Mouse (Mus musculus): ENCODE data around the gene Manba. TPM values are rescaled to one million over a fixed set of nuclear protein-coding genes. Genes with fewer than 3 reads are reported as not detected.

Manba gene
- polyA plus RNA-seq, 1 experiment from 2014 or later, result 2.8 TPM

- Histone ChIP-seq H3K36me3 (ENCODE audit: poor library complexity, severe bottlenecking) (no peaks in the 10 kb centered on the region), H3K27me3 (no peaks in the 10 kb centered on the region), H3K4me2 (no peak overlapping the region), H3K9me3 (replicated peaks) (no peaks in the 10 kb centered on the region), H3K9ac (no peak overlapping the region), H3K4me1 (no peaks in the 10 kb centered on the region), H3K4me3 (no peak overlapping the region), H3K27ac (no peak overlapping the region)
- no peak for ATAC-seq
- 58% methylated on average over 13 of the region's 13 CpGs for WGBS
Measured at GRCm38 (mm10) chr3:135546212-135546923, 61.0 kb downstream of the Manba start.

DNA sequence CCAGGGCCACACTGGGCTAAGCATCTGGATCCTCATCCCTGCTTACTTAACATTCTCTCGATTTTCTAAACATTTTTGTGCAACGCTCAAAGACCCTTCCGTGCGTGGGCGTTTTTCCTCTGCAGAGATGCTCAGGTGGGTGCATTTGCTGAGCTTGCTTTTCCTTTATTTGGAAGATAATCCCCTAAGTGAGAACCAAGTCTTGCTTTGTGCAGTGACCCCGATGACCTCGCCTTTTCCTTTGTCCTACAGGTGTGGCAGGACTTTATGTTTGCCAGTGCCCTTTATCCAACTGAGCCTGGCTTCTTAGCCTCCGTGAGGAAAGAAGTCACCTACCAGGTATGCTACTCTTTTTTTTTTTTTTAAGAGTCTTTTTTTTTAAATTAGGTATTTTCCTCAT lies 61.9 kb downstream of the Manba start:
- Histone ChIP-seq H3K9me3 (replicated peaks) (no peaks in the 10 kb centered on the region), H3K36me3 (ENCODE audit: poor library complexity, severe bottlenecking) (no peaks in the 10 kb centered on the region), H3K4me2 (no peak overlapping the region), H3K27me3 (no peaks in the 10 kb centered on the region), H3K4me1 (no peaks in the 10 kb centered on the region), H3K4me3 (no peak overlapping the region), H3K27ac (no peak overlapping the region), H3K9ac (no peak overlapping the region)
- no peak for ATAC-seq
- 39% methylated on average over 8 of the region's 8 CpGs for WGBS

GRCm38 (mm10) chr3:135552874-135553273 lies 67.5 kb downstream of the Manba start:
- Histone ChIP-seq H3K4me3 (no peak overlapping the region), H3K9me3 (replicated peaks) (no peaks in the 10 kb centered on the region), H3K27ac (no peak overlapping the region), H3K4me1 (no peaks in the 10 kb centered on the region), H3K27me3 (no peaks in the 10 kb centered on the region), H3K36me3 (ENCODE audit: poor library complexity, severe bottlenecking) (no peaks in the 10 kb centered on the region), H3K4me2 (no peak overlapping the region), H3K9ac (no peak overlapping the region)
- 79% methylated on average over 5 of the region's 5 CpGs for WGBS
- ATAC-seq, result no peak

GRCm38 (mm10) chr3:135555192-135555591 lies 69.8 kb downstream of the Manba start:
- Histone ChIP-seq H3K4me2 (no peak overlapping the region), H3K27ac (no peak overlapping the region), H3K4me3 (no peak overlapping the region), H3K9ac (no peak overlapping the region), H3K36me3 (ENCODE audit: poor library complexity, severe bottlenecking) (no peaks in the 10 kb centered on the region), H3K27me3 (no peaks in the 10 kb centered on the region), H3K9me3 (replicated peaks) (no peaks in the 10 kb centered on the region), H3K4me1 (no peaks in the 10 kb centered on the region)
- ATAC-seq, result no peak
- 47% methylated on average over 6 of the region's 6 CpGs for WGBS

DNA sequence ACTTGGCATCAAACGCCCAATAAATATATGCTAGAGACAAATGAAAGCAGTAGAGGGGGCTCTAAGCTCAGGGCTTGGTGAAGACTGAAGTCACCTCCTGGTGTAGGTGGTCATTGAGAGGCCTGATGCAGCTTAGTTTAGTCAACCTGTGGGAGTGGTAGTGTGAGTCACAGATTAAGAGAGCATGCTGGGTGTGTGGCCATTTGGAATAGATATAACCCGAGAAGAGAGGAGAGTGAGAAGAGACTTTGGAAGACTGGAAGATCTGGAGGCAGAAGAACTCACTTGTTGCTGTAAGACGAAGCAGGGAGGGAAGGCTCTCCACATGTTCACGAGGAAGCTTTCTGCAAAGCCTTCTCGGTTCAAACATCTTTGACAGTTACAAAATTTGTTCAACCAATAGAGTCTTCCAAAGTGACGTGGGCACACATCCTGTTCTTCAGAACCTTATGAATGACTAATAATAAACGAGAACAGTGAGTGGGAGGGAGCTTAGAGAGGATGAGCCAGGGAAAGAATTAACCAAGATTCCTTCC lies 70.7 kb downstream of the Manba start:
- ATAC-seq, result no peak
- Histone ChIP-seq H3K27ac (no peak overlapping the region), H3K9me3 (replicated peaks) (no peaks in the 10 kb centered on the region), H3K9ac (no peak overlapping the region), H3K36me3 (ENCODE audit: poor library complexity, severe bottlenecking) (no peaks in the 10 kb centered on the region), H3K4me2 (no peak overlapping the region), H3K27me3 (no peaks in the 10 kb centered on the region), H3K4me1 (no peaks in the 10 kb centered on the region), H3K4me3 (no peak overlapping the region)
- WGBS, result 81% methylated on average over 7 of the region's 7 CpGs

- Histone ChIP-seq H3K4me2 (no peak overlapping the region), H3K36me3 (ENCODE audit: poor library complexity, severe bottlenecking) (no peaks in the 10 kb centered on the region)
- WGBS, result 74% methylated on average over 12 of the region's 12 CpGs
Measured at GRCm38 (mm10) chr3:135556851-135557662, 71.6 kb downstream of the Manba start.

DNA sequence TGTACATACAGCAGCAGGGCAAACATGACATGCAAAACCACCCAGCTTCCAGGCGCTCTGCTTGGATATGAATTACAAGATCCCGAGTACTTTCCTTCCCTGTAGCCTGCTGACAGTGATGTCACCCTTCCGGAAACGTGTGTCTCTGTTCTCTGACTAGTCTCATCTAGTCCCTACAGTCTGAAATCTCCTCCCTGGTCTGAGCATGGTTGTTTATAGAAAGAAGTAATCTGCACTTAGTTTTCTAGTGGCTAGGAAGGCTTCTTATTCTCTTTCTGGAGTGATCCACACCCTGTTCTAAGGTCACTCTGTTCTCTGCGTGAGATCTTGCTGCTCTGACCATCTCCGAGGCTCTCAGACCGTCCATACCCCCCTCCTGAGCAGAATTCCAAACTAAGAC lies 76.6 kb downstream of the Manba start:
- Histone ChIP-seq H3K36me3 (ENCODE audit: poor library complexity, severe bottlenecking) (no peaks in the 10 kb centered on the region), H3K4me2 (no peak overlapping the region), H3K27me3 (no peaks in the 10 kb centered on the region), H3K4me3 (no peak overlapping the region), H3K27ac (no peak overlapping the region), H3K4me1 (no peaks in the 10 kb centered on the region), H3K9me3 (replicated peaks) (no peaks in the 10 kb centered on the region), H3K9ac (no peak overlapping the region)
- 86% methylated on average over 7 of the region's 7 CpGs for WGBS
- ATAC-seq, result no peak

More at GRCm38 (mm10) chr3:135556851-135557662, 71.6 kb downstream of the Manba start:
- peak; percentile 80; the same call in 1 of the 2 replicates for ATAC-seq
- no peaks in the 10 kb centered on the region for H3K4me1 ChIP-seq
- no peak overlapping the region for H3K4me3 ChIP-seq
- no peak overlapping the region for H3K27ac ChIP-seq
- H3K27me3 ChIP-seq, result no peaks in the 10 kb centered on the region
- H3K9me3 ChIP-seq (replicated peaks), result no peaks in the 10 kb centered on the region
- H3K9ac ChIP-seq, result no peak overlapping the region

DNA sequence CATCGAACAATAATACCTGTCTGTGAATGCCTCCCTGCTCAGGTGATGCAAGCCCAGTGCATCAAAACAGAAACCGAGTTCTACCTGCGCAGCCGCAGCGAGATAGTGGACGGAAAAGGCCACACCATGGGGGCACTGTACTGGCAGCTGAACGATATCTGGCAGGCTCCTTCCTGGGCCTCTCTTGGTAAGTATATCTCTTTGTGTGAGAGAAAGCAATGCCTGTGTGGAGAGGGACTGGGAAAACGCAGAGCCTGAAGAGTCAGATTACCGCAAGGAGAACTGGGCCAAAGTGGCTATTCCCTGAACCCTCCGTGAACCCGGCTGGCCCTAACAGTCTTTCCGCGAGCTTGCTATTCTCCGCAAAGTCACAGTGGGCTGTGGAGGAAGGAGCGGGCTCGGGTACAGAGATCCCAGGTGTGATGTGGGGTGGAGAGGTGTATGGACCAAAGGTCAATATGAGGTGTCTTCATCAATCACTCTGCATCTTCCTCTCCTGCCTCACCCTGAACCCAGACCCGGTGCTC lies 77.8 kb downstream of the Manba start:
- 90% methylated on average over 17 of the region's 17 CpGs for WGBS
- no peaks in the 10 kb centered on the region for H3K4me1 ChIP-seq
- H3K9ac ChIP-seq, result no peak overlapping the region
- no peak for ATAC-seq
- no peak overlapping the region for H3K4me3 ChIP-seq
- H3K4me2 ChIP-seq, result no peak overlapping the region
- H3K27ac ChIP-seq, result no peak overlapping the region
- no peaks in the 10 kb centered on the region for H3K36me3 ChIP-seq (ENCODE audit: poor library complexity, severe bottlenecking)
- H3K9me3 ChIP-seq (replicated peaks), result no peaks in the 10 kb centered on the region
- H3K27me3 ChIP-seq, result no peaks in the 10 kb centered on the region

- Histone ChIP-seq H3K9ac (no peak overlapping the region), H3K27me3 (no peaks in the 10 kb centered on the region), H3K4me1 (no peaks in the 10 kb centered on the region), H3K36me3 (ENCODE audit: poor library complexity, severe bottlenecking) (no peaks in the 10 kb centered on the region), H3K27ac (no peak overlapping the region), H3K4me3 (no peak overlapping the region), H3K9me3 (replicated peaks) (no peaks in the 10 kb centered on the region), H3K4me2 (no peak overlapping the region)
- 95% methylated on average over 9 of the region's 9 CpGs for WGBS
- ATAC-seq, result no peak
Measured at GRCm38 (mm10) chr3:135564706-135565105, 79.3 kb downstream of the Manba start.

DNA sequence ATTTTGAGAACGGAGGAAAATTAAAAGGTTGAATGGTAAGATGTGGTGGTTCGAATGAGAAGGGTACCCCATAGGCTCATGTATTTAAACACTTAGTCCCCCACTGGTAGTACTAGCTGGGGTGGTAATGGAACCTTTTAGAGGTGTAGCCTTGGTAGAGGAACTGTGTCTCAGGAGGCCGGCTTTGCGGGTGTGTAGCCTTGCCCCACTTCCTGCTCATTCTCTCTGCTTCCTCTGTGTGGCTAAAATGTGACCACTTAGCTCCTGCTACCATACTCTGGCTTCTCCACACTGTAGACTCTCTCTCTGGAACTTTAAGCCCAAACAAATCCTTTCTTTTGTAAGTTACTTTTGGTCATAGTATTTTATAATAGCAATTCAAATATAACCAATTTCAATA lies 79.9 kb downstream of the Manba start:
- ATAC-seq, result no peak
- WGBS, result 88% methylated on average over 4 of the region's 4 CpGs
- Histone ChIP-seq H3K27me3 (no peaks in the 10 kb centered on the region), H3K4me2 (no peak overlapping the region), H3K36me3 (ENCODE audit: poor library complexity, severe bottlenecking) (no peaks in the 10 kb centered on the region), H3K4me3 (no peak overlapping the region), H3K9me3 (replicated peaks) (no peaks in the 10 kb centered on the region), H3K9ac (no peak overlapping the region), H3K27ac (no peak overlapping the region), H3K4me1 (no peaks in the 10 kb centered on the region)

DNA sequence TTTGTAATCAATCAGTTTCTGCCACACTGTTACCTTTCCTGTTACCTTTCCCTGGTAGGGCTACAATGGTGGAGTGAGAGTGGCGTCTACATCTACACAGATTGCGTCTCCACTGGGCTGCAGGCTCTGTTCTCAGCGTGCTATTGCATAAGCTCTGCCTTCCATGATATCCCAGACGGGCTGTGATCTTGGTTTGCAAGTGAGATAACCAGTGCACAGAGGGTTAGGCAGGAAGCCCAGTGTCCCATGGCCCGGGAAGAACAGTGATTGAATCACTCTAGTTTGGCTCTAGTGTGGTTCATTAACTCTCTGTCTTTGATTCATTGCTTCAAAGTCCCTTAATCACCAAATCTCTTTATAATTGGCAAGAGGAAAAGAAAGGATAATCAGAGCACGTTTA lies 82.5 kb downstream of the Manba start:
- Histone ChIP-seq H3K27ac (no peak overlapping the region), H3K4me2 (no peak overlapping the region), H3K9ac (no peak overlapping the region), H3K9me3 (replicated peaks) (no peaks in the 10 kb centered on the region), H3K4me1 (no peaks in the 10 kb centered on the region), H3K36me3 (ENCODE audit: poor library complexity, severe bottlenecking) (no peaks in the 10 kb centered on the region), H3K4me3 (no peak overlapping the region), H3K27me3 (no peaks in the 10 kb centered on the region)
- no peak for ATAC-seq
- 56% methylated on average over 6 of the region's 6 CpGs for WGBS

DNA sequence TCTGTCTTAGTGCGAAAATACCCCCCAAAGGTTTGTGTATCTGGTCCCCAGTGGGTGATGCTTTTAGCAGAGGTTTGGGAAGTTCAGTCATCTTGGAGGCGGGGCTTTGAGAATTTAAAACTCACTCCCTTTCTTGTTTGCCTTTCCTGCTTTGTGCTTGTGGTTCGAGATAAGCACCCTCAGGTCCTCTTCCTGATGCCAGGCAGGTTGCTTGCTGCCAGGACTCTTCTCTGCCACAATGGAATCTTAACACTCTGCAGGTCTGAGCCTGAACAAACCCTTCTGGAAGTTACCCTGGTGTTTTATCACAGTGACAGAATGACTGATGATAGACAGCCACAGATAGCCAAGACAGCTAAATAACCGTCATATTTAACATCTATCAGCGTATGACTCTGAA lies 83.2 kb downstream of the Manba start:
- no peak for ATAC-seq
- H3K36me3 ChIP-seq (ENCODE audit: poor library complexity, severe bottlenecking), result no peaks in the 10 kb centered on the region

More for the DNA sequence above, 83.2 kb downstream of the Manba start:
- Histone ChIP-seq H3K4me2 (no peak overlapping the region), H3K9me3 (replicated peaks) (no peaks in the 10 kb centered on the region), H3K27me3 (no peaks in the 10 kb centered on the region), H3K4me1 (no peaks in the 10 kb centered on the region), H3K4me3 (no peak overlapping the region), H3K9ac (no peak overlapping the region), H3K27ac (no peak overlapping the region)
- 86% methylated on average over 5 of the region's 5 CpGs for WGBS
